Mouse (Mus musculus) layer of hippocampus, adult 6 months (tissue): ENCODE results near the gene Rep15. TPM values are rescaled to one million over a fixed set of nuclear protein-coding genes. Genes with fewer than 3 reads are reported as not detected.

Source experiments
- long read RNA-seq, 2 experiments: library from polyadenylated mRNA; unstranded; transcript quantifications; one replicate each; pipeline ENCODE4 v2.0.0; 2019 to 2020
- polyA plus RNA-seq: library from polyadenylated mRNA; unstranded; fragments of <200 nt; fragmentation: Nextera tagmentation; gene quantifications from 2 replicates; pipeline ENCODE4 v1.2.3, GENCODE M21; 2021

The Rep15 gene
- polyA plus RNA-seq: 0.98 and 1.2 TPM in 2 replicates
- long read RNA-seq, experiment 1: 0 reads
- long read RNA-seq, experiment 2: 0 reads

GRCm38 (mm10) chr6:147032303-147032925, at the start of gene Rep15:
Rep15 (plus strand) TSS chr6:147032584.

GRCm38 (mm10) chr6:147042291-147043290, 10.2 kb downstream of the Rep15 start, which contains the start of gene Mrps35:
Mrps35 (plus strand) TSS chr6:147042764.

Other genes with a start within 250 kb of the Rep15 start
- gene Arntl2, start 236.5 kb upstream of the Rep15 start, polyA plus RNA-seq: 0.87 and 1.9 TPM in 2 replicates
- not detected in 2 replicates for gene Smco2, start 182.5 kb upstream of the Rep15 start, polyA plus RNA-seq
- 11.0 and 14.7 TPM in 2 replicates for gene Ppfibp1, start 144.1 kb upstream of the Rep15 start, polyA plus RNA-seq
- not detected in 2 replicates for gene 1700034J05Rik, start 78.2 kb upstream of the Rep15 start, polyA plus RNA-seq
- gene Mrps35, start 10.2 kb downstream of the Rep15 start, polyA plus RNA-seq: 116 and 123 TPM in 2 replicates
- gene Mansc4, start 54.4 kb downstream of the Rep15 start, polyA plus RNA-seq: 0.54 and 2.7 TPM in 2 replicates
- 6.7 and 7.4 TPM in 2 replicates for gene Klhl42, start 58.8 kb downstream of the Rep15 start, polyA plus RNA-seq
- gene Pthlh, start 231.6 kb downstream of the Rep15 start, polyA plus RNA-seq: 3.0 and 3.1 TPM in 2 replicates